Mouse (Mus musculus) limb, embryonic 14.5 days (tissue): ENCODE data around the gene Mrpl28. TPM values are rescaled to one million over a fixed set of nuclear protein-coding genes. Genes with fewer than 3 reads are reported as not detected.

Experiments used
- ATAC-seq: fragments of 200-750 bp; cut with Nextera tagmentation; 2 replicates; pipeline ENCODE4 v1.8.0; 2017; ENCODE audit warnings: low read depth, moderate number of reproducible peaks, moderate TSS enrichment; ENCODE audit not compliant: low FRiP score
- DNase-seq: peaks from one replicate; pipeline ENCODE4 v3.0.0-alpha.2; 2015; ENCODE audit warnings: low spot score
- H3K27ac ChIP-seq: fragments of 300-500 bp; sonication (generic); replicated peaks from 2 replicates; pipeline ENCODE4 v1.5.1; 2014; ENCODE audit warnings: low read depth, mild to moderate bottlenecking, low read length, moderate library complexity, mixed read lengths
- H3K27me3 ChIP-seq: fragments of 300-500 bp; sonication (generic); 2 replicates; pipeline ENCODE4 v1.6.1; 2014; ENCODE audit warnings: low read length, mixed read lengths; ENCODE audit not compliant: control insufficient read depth, insufficient read depth
- H3K36me3 ChIP-seq: fragments of 300-500 bp; sonication (generic); 2 replicates; pipeline ENCODE4 v1.6.1; 2014; ENCODE audit warnings: mild to moderate bottlenecking, low read length, moderate library complexity, mixed read lengths; ENCODE audit not compliant: control insufficient read depth, insufficient read depth
- H3K4me1 ChIP-seq: fragments of 300-500 bp; sonication (generic); 2 replicates; pipeline ENCODE4 v1.6.1; 2014; ENCODE audit warnings: antibody characterized with exemption, low read length, mixed read lengths; ENCODE audit not compliant: control insufficient read depth, insufficient read depth
- H3K4me2 ChIP-seq: fragments of 300-500 bp; sonication (generic); replicated peaks from 2 replicates; pipeline ENCODE4 v1.6.1; 2014; ENCODE audit warnings: low read depth, mild to moderate bottlenecking, low read length, moderate library complexity; ENCODE audit not compliant: severe bottlenecking
- H3K4me3 ChIP-seq: fragments of 300-500 bp; sonication (generic); replicated peaks from 2 replicates; pipeline ENCODE4 v1.5.1; 2014; ENCODE audit warnings: low read length
- H3K9ac ChIP-seq: fragments of 300-500 bp; sonication (generic); 2 replicates; pipeline ENCODE4 v1.6.1; 2014; ENCODE audit warnings: mild to moderate bottlenecking, low read depth, low read length, moderate library complexity; ENCODE audit not compliant: severe bottlenecking
- H3K9me3 ChIP-seq: fragments of 300-500 bp; sonication (generic); 2 replicates; pipeline ENCODE4 v1.6.1; 2016; ENCODE audit warnings: low read length; ENCODE audit not compliant: control insufficient read depth
- POLR2A ChIP-seq: fragments of 200-500 bp; IDR thresholded peaks from 2 replicates; pipeline ENCODE4 v1.8.0; 2012; ENCODE audit warnings: inconsistent platforms, mild to moderate bottlenecking, moderate library complexity, borderline replicate concordance; ENCODE audit not compliant: insufficient read depth, insufficient read length; ENCODE audit errors: extremely low read depth
- WGBS: fragments of 180-500 bp; shearing (Covaris S2); extraction: QIAGEN DNeasy Blood & Tissue Kit; methylation state at CpG from one replicate; pipeline ENCODE4 v1.1.7; 2014; 5-methylcytosine and 5-hydroxymethylcytosine counted together
- polyA plus RNA-seq, 2 experiments: library from polyadenylated mRNA; depleted of rRNA in 1 of 2; stranded (reverse) in 1 of 2; unstranded in 1 of 2; fragments of >200 nt; fragmentation: Nextera tagmentation in 1 of 2; extraction: Ambion mirVana in 1 of 2; gene quantifications; 2 replicates each; pipeline versions ENCODE4 v1.2.1 to v1.2.3; 2012 to 2014

Gene Mrpl28
- polyA plus RNA-seq, 2 experiments: 98.9 to 182 TPM

DNA sequence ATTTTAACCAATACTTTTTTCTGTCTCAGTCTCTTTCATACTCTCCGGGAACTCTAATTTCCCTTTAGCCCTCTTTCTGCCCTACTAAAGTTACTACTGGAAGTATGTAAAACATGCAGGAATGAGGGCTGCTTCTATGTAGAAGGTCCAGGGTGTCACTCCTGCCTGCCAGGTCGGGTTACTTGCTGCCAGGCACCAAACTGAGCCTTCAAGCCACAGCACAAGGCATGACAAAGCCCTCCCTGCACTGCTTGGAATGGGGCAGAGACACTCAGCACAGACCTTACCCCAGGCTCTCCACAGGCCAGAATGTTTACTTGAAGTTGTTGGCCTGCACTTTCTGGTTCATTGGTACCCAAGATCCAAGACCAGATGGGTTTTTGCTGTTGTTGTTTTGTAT, 23.1 kb upstream of the Mrpl28 start:
- no peak overlapping the region for H3K9ac ChIP-seq
- WGBS: 38% methylated on average over 2 of the region's 2 CpGs
- no peak for DNase-seq

DNA sequence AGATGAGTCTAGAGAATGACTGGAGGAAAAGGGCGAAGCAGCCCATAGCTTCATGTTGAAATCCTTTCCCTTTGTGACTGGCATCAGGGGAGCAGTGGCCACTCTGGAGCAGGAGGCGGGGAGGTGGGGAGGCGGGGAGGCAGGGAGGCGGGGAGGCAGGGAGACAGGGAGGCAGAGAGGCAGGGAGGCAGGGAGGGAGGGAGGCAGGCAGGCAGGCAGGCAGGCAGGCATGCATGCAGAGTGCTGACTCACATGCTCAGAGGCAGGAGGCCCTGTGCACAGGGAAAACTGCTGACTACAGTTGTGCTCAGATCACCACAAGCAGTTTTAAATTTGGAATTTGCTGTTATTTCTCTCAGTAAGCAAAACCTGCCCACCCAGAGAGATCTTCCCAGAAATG, 21.8 kb upstream of the Mrpl28 start:
- Histone ChIP-seq H3K27me3 (no peaks in the 10 kb centered on the region), H3K4me2 (no peak overlapping the region), H3K36me3 (no peaks in the 10 kb centered on the region), H3K4me3 (no peak overlapping the region), H3K9ac (no peak overlapping the region), H3K4me1 (no peaks in the 10 kb centered on the region), H3K27ac (no peak overlapping the region), H3K9me3 (no peaks in the 10 kb centered on the region)
- ATAC-seq (no peak), DNase-seq (no peak)
- no peak for TF ChIP-seq POLR2A
- 37% methylated on average over 4 of the region's 4 CpGs for WGBS

More for the DNA sequence above, 23.1 kb upstream of the Mrpl28 start:
- H3K36me3 ChIP-seq: no peaks in the 10 kb centered on the region
- H3K27me3 ChIP-seq: no peaks in the 10 kb centered on the region
- no peak for ATAC-seq
- no peaks in the 10 kb centered on the region; the same call in 1 of the 2 replicates for H3K4me1 ChIP-seq
- H3K27ac ChIP-seq: no peak overlapping the region
- no peak overlapping the region for H3K4me3 ChIP-seq
- H3K9me3 ChIP-seq: no peaks in the 10 kb centered on the region
- TF ChIP-seq POLR2A: no peak
- no peak overlapping the region for H3K4me2 ChIP-seq

DNA sequence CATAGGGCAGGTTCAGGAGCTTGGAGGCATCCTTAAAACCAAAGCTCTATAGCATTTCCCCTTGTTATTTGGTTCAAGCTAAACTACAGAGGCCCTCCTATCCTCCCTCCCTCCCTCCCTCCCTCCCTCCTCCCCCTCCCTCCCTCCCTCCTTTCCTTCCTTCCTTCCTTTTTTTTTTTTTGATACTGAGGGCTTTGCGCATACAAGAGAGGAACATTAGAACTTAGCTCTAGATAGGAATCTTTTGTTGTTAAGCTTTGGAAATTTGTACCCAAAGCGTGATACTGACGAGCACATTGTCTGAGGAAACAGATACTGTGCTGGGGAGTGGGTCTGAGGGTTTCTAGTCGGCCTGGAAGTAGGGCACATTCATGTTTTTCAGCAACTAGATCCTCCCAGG, 17.7 kb upstream of the Mrpl28 start:
- ATAC-seq (no peak), DNase-seq (no peak)
- H3K27me3 ChIP-seq: no peaks in the 10 kb centered on the region
- H3K36me3 ChIP-seq: no peaks in the 10 kb centered on the region
- H3K4me1 ChIP-seq: no peaks in the 10 kb centered on the region
- TF ChIP-seq POLR2A: no peak
- H3K4me2 ChIP-seq: no peak overlapping the region
- H3K4me3 ChIP-seq: no peak overlapping the region
- H3K9ac ChIP-seq: no peak overlapping the region
- whole genome bisulfite sequencing: 64% methylated on average over 4 of the region's 4 CpGs
- H3K27ac ChIP-seq: no peak overlapping the region
- no peaks in the 10 kb centered on the region for H3K9me3 ChIP-seq

GRCm38 (mm10) chr17:26110156-26110555, 13.1 kb upstream of the Mrpl28 start:
- 32% methylated on average over 4 of the region's 4 CpGs for WGBS
- peaks cover 44% of the 10 kb centered on the region for H3K27me3 ChIP-seq
- H3K9ac ChIP-seq: no peak overlapping the region
- ATAC-seq: no peak
- no peaks in the 10 kb centered on the region for H3K36me3 ChIP-seq
- H3K27ac ChIP-seq: no peak overlapping the region
- H3K4me1 ChIP-seq: peaks cover 6% of the 10 kb centered on the region
- no peak overlapping the region for H3K4me3 ChIP-seq
- no peaks in the 10 kb centered on the region for H3K9me3 ChIP-seq
- no peak for TF ChIP-seq POLR2A
- no peak for DNase-seq
- H3K4me2 ChIP-seq: no peak overlapping the region

- no peak for TF ChIP-seq POLR2A
- H3K27ac ChIP-seq: no peak overlapping the region
- no peaks in the 10 kb centered on the region for H3K9me3 ChIP-seq
- DNase-seq (no peak), ATAC-seq (no peak)
- 6% methylated on average over 4 of the region's 4 CpGs for WGBS
- peaks cover 53% of the 10 kb centered on the region for H3K27me3 ChIP-seq
- no peak overlapping the region for H3K9ac ChIP-seq
- no peaks in the 10 kb centered on the region for H3K36me3 ChIP-seq
- H3K4me2 ChIP-seq: no peak overlapping the region
- no peak overlapping the region for H3K4me3 ChIP-seq
- peaks cover 6% of the 10 kb centered on the region for H3K4me1 ChIP-seq
Observed at GRCm38 (mm10) chr17:26111024-26111423, 12.3 kb upstream of the Mrpl28 start.

DNA sequence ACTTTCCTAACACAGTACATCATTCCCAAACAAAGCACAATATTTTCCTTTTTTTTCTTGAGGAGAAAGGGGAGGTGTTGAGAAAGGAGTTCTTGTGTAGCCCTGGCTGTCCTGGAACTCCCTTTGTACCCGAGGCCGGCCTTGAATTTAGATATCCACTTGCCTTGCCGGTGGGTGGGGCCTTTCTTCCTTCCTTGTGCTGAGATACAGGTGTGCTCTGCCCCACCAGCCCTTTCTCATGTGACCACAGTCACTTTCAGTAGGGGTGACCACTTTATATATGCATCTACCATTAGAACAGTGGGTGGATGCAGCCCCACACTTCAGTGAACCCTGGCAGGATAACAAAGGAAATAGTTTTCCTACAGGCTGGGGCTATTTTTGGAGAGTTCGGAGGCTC, 11.6 kb upstream of the Mrpl28 start:
- Histone ChIP-seq H3K9ac (no peak overlapping the region), H3K27me3 (peaks cover 57% of the 10 kb centered on the region), H3K36me3 (no peaks in the 10 kb centered on the region), H3K4me3 (no peak overlapping the region), H3K4me2 (no peak overlapping the region), H3K4me1 (peaks cover 6% of the 10 kb centered on the region), H3K27ac (no peak overlapping the region), H3K9me3 (no peaks in the 10 kb centered on the region)
- no peak for DNase-seq
- ATAC-seq: no peak
- 25% methylated on average over 4 of the region's 4 CpGs for WGBS
- no peak for TF ChIP-seq POLR2A
